Mouse (Mus musculus): Measurements from ENCODE around the gene Gm44973. TPM values are rescaled to one million over a fixed set of nuclear protein-coding genes. Genes with fewer than 3 reads are reported as not detected.
A peak's percentile ranks its signal among the peaks of the same experiment; 100 is the strongest.

The Gm44973 gene
- polyA plus RNA-seq, 1 experiment from 2014 or later, result 0.18 TPM

DNA sequence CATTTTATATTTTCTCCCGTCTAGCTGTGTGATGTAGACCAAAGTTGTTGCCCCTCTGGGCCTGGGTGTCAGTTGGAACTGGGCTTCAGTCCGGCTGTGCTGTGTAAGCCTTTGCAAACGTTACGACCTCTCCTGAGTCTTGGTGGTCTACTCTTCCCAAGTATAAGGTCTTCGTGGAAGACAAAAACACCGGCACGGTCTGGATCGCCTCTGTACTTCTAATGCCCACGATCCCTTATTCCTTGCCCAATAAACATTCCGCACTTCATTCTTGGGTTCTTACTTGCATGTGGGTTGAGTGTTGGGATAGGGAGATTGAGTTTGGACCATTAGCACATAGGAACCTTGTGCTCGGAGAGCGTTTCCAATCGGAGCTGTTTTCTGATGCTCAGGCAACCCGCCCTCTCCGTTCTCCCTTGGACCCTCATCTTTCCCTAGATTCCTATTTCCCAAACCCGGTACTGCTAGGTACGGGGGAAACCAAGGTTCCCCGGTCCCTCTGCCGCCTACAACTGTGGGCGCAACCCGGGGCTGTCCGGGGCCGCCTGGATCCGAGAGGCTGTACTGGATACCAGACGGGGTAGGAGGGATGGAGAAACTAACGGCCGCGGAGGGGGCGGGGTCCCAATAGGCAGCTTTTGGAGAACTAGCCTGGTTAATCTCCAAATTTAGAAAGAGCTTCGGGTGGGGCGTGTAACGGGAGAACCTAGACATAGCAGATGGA is 38.3 kb downstream of the Gm44973 start:
- H3K27ac ChIP-seq (ENCODE audit: low read depth, low read length), result peak overlapping the region; percentile 65
- whole genome bisulfite sequencing, result 9% methylated on average over 32 of the region's 32 CpGs
- H3K9me3 ChIP-seq (ENCODE audit: control insufficient read depth, low read length), result no peaks in the 10 kb centered on the region
- peak overlapping the region; percentile 79 for H3K4me2 ChIP-seq (ENCODE audit: low read length)
- H3K36me3 ChIP-seq (ENCODE audit: control insufficient read depth, insufficient read depth, low read length), result no peaks in the 10 kb centered on the region
- H3K4me1 ChIP-seq (ENCODE audit: control insufficient read depth, insufficient read depth, low read depth, low read length), result peaks cover 44% of the 10 kb centered on the region
- peaks cover 6% of the 10 kb centered on the region for H3K27me3 ChIP-seq (replicated peaks; ENCODE audit: control insufficient read depth, insufficient read depth, low read length)
- H3K4me3 ChIP-seq (ENCODE audit: low read length), result peak overlapping the region; percentile 79
- no peak for ATAC-seq
- H3K9ac ChIP-seq (ENCODE audit: low read depth, low read length), result peak overlapping the region; percentile 91

GRCm38 (mm10) chr7:5056651-5057263 is 41.5 kb downstream of the Gm44973 start:
- WGBS, result 2% methylated on average over 49 of the region's 55 CpGs
- peak; percentile 25 for ATAC-seq
- Histone ChIP-seq H3K4me2 (ENCODE audit: low read length) (peak overlapping the region; percentile 78), H3K4me1 (ENCODE audit: control insufficient read depth, insufficient read depth, low read depth, low read length) (peaks cover 57% of the 10 kb centered on the region), H3K27me3 (replicated peaks; ENCODE audit: control insufficient read depth, insufficient read depth, low read length) (peaks cover 6% of the 10 kb centered on the region), H3K27ac (ENCODE audit: low read depth, low read length) (peak overlapping the region; percentile 83), H3K4me3 (ENCODE audit: low read length) (peak overlapping the region; percentile 46), H3K36me3 (ENCODE audit: control insufficient read depth, insufficient read depth, low read length) (no peaks in the 10 kb centered on the region), H3K9ac (ENCODE audit: low read depth, low read length) (peak overlapping the region; percentile 66), H3K9me3 (ENCODE audit: control insufficient read depth, low read length) (no peaks in the 10 kb centered on the region)

- 36% methylated on average over 8 of the region's 8 CpGs for WGBS
- peak overlapping the region; percentile 46 for H3K4me3 ChIP-seq (ENCODE audit: low read length)
- no peaks in the 10 kb centered on the region for H3K9me3 ChIP-seq (ENCODE audit: control insufficient read depth, low read length)
- no peak for ATAC-seq
- peaks cover 6% of the 10 kb centered on the region for H3K27me3 ChIP-seq (replicated peaks; ENCODE audit: control insufficient read depth, insufficient read depth, low read length)
- no peak overlapping the region; the same call in 1 of the 2 replicates for H3K27ac ChIP-seq (ENCODE audit: low read depth, low read length)
- peak overlapping the region; percentile 78 for H3K4me2 ChIP-seq (ENCODE audit: low read length)
- no peaks in the 10 kb centered on the region for H3K36me3 ChIP-seq (ENCODE audit: control insufficient read depth, insufficient read depth, low read length)
- H3K9ac ChIP-seq (ENCODE audit: low read depth, low read length), result peak overlapping the region; percentile 66
- H3K4me1 ChIP-seq (ENCODE audit: control insufficient read depth, insufficient read depth, low read depth, low read length), result peaks cover 52% of the 10 kb centered on the region
Observed at GRCm38 (mm10) chr7:5057381-5057780, 42.1 kb downstream of the Gm44973 start.

DNA sequence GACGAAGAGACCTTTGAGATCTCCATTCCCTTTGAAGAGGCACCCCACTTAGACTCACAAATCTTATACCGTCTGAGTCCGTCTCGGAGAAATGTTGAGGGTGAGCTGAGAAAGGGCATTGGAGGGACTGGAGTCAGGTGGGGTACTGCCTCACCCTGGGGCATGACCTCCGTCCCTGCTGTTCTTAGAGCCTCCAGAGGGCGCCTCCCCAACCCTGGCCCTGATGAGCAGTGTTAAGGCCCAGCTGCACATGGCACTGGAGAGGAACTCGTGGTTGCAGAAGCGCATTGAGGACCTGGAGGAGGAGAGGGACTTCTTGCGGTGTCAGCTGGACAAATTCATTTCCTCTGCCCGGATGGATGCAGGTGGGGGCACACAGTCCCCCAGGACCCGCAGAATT is 42.5 kb downstream of the Gm44973 start:
- Histone ChIP-seq H3K27me3 (replicated peaks; ENCODE audit: control insufficient read depth, insufficient read depth, low read length) (peaks cover 6% of the 10 kb centered on the region), H3K4me3 (ENCODE audit: low read length) (peak overlapping the region; percentile 46), H3K36me3 (ENCODE audit: control insufficient read depth, insufficient read depth, low read length) (no peaks in the 10 kb centered on the region), H3K9ac (ENCODE audit: low read depth, low read length) (peak overlapping the region; percentile 66), H3K27ac (ENCODE audit: low read depth, low read length) (no peak overlapping the region), H3K4me1 (ENCODE audit: control insufficient read depth, insufficient read depth, low read depth, low read length) (peaks cover 49% of the 10 kb centered on the region), H3K4me2 (ENCODE audit: low read length) (peak overlapping the region; percentile 78), H3K9me3 (ENCODE audit: control insufficient read depth, low read length) (no peaks in the 10 kb centered on the region)
- no peak for ATAC-seq
- WGBS, result 25% methylated on average over 11 of the region's 11 CpGs

GRCm38 (mm10) chr7:5058631-5059030 is 43.3 kb downstream of the Gm44973 start:
- no peak for ATAC-seq
- no peak overlapping the region for H3K27ac ChIP-seq (ENCODE audit: low read depth, low read length)

GRCm38 (mm10) chr7:5059421-5059820 is 44.1 kb downstream of the Gm44973 start:
- H3K4me2 ChIP-seq (ENCODE audit: low read length), result no peak overlapping the region
- peaks cover 5% of the 10 kb centered on the region for H3K27me3 ChIP-seq (replicated peaks; ENCODE audit: control insufficient read depth, insufficient read depth, low read length)
- H3K36me3 ChIP-seq (ENCODE audit: control insufficient read depth, insufficient read depth, low read length), result no peaks in the 10 kb centered on the region
- H3K9ac ChIP-seq (ENCODE audit: low read depth, low read length), result peak overlapping the region; percentile 83; the same call in 1 of the 2 replicates
- ATAC-seq, result no peak
- WGBS, result 93% methylated on average over 12 of the region's 12 CpGs
- H3K9me3 ChIP-seq (ENCODE audit: control insufficient read depth, low read length), result no peaks in the 10 kb centered on the region
- H3K27ac ChIP-seq (ENCODE audit: low read depth, low read length), result peak overlapping the region; percentile 99
- no peak overlapping the region for H3K4me3 ChIP-seq (ENCODE audit: low read length)
- peaks cover 51% of the 10 kb centered on the region for H3K4me1 ChIP-seq (ENCODE audit: control insufficient read depth, insufficient read depth, low read depth, low read length)

More at GRCm38 (mm10) chr7:5058631-5059030, 43.3 kb downstream of the Gm44973 start:
- Histone ChIP-seq H3K9ac (ENCODE audit: low read depth, low read length) (no peak overlapping the region), H3K4me3 (ENCODE audit: low read length) (no peak overlapping the region), H3K4me2 (ENCODE audit: low read length) (no peak overlapping the region), H3K4me1 (ENCODE audit: control insufficient read depth, insufficient read depth, low read depth, low read length) (peaks cover 47% of the 10 kb centered on the region), H3K27me3 (replicated peaks; ENCODE audit: control insufficient read depth, insufficient read depth, low read length) (peaks cover 6% of the 10 kb centered on the region), H3K9me3 (ENCODE audit: control insufficient read depth, low read length) (no peaks in the 10 kb centered on the region), H3K36me3 (ENCODE audit: control insufficient read depth, insufficient read depth, low read length) (no peaks in the 10 kb centered on the region)
- 92% methylated on average over 1 of the region's 1 CpGs for WGBS

GRCm38 (mm10) chr7:5060239-5060731 is 45.0 kb downstream of the Gm44973 start:
- peak overlapping the region; percentile 99 for H3K27ac ChIP-seq (ENCODE audit: low read depth, low read length)
- H3K36me3 ChIP-seq (ENCODE audit: control insufficient read depth, insufficient read depth, low read length), result no peaks in the 10 kb centered on the region
- WGBS, result 1% methylated on average over 27 of the region's 27 CpGs
- ATAC-seq, result peak; percentile 2; the same call in 1 of the 2 replicates
- no peaks in the 10 kb centered on the region for H3K9me3 ChIP-seq (ENCODE audit: control insufficient read depth, low read length)
- peaks cover 46% of the 10 kb centered on the region for H3K4me1 ChIP-seq (ENCODE audit: control insufficient read depth, insufficient read depth, low read depth, low read length)
- peak overlapping the region; percentile 96 for H3K4me2 ChIP-seq (ENCODE audit: low read length)
- H3K27me3 ChIP-seq (replicated peaks; ENCODE audit: control insufficient read depth, insufficient read depth, low read length), result no peaks in the 10 kb centered on the region; the same call in 1 of the 2 replicates
- H3K4me3 ChIP-seq (ENCODE audit: low read length), result peak overlapping the region; percentile 74
- H3K9ac ChIP-seq (ENCODE audit: low read depth, low read length), result peak overlapping the region; percentile 83

GRCm38 (mm10) chr7:5060944-5061773 is 45.9 kb downstream of the Gm44973 start:
- Histone ChIP-seq H3K4me2 (ENCODE audit: low read length) (peak overlapping the region; percentile 96), H3K4me1 (ENCODE audit: control insufficient read depth, insufficient read depth, low read depth, low read length) (peaks cover 39% of the 10 kb centered on the region)

More at GRCm38 (mm10) chr7:5060944-5061773, 45.9 kb downstream of the Gm44973 start:
- Histone ChIP-seq H3K27me3 (replicated peaks; ENCODE audit: control insufficient read depth, insufficient read depth, low read length) (no peaks in the 10 kb centered on the region), H3K9me3 (ENCODE audit: control insufficient read depth, low read length) (no peaks in the 10 kb centered on the region), H3K9ac (ENCODE audit: low read depth, low read length) (peak overlapping the region; percentile 83), H3K36me3 (ENCODE audit: control insufficient read depth, insufficient read depth, low read length) (no peaks in the 10 kb centered on the region), H3K27ac (ENCODE audit: low read depth, low read length) (peak overlapping the region; percentile 99), H3K4me3 (ENCODE audit: low read length) (peak overlapping the region; percentile 74)
- WGBS, result under 1% methylated on average over 60 of the region's 60 CpGs
- ATAC-seq, result peak; percentile 86

Data from hindbrain, embryonic 16.5 days (tissue).